Mouse (Mus musculus) MEL (cell line): ENCODE results near the gene Kcnk7. TPM values are rescaled to one million over a fixed set of nuclear protein-coding genes. Genes with fewer than 3 reads are reported as not detected.

Source experiments
- DNase-seq: peaks from one replicate; pipeline ENCODE4 v3.0.0; 2011; ENCODE audit warnings: low read depth, low spot score
- H3K27ac ChIP-seq: 2 replicates; pipeline ENCODE4 v1.5.1; 2012; ENCODE audit warnings: low read depth, mild to moderate bottlenecking, control low read depth, low read length, moderate library complexity; ENCODE audit not compliant: control insufficient read depth
- H3K27me3 ChIP-seq, 2 experiments: fragments of 150-350 bp in 1 of 2; sonication (generic) in 1 of 2; 2 replicates each; pipeline ENCODE4 v1.6.1; 2012; ENCODE audit warnings: low read length in 2 of 2, mild to moderate bottlenecking in 2 of 2, improper control_type of control experiment in 1 of 2, moderate library complexity in 1 of 2; ENCODE audit not compliant: insufficient read depth in 2 of 2, control insufficient read depth in 1 of 2
- H3K36me3 ChIP-seq, 2 experiments: 2 replicates each; pipeline ENCODE4 v1.6.1; 2012 to 2014; ENCODE audit warnings: low read length in 2 of 2, improper control_type of control experiment in 1 of 2, inconsistent platforms in 1 of 2, mild to moderate bottlenecking in 1 of 2; ENCODE audit not compliant: insufficient read depth in 2 of 2, control insufficient read depth in 1 of 2
- H3K4me1 ChIP-seq, 2 experiments: fragments of 150-350 bp in 1 of 2; sonication (generic) in 1 of 2; 2 replicates each; pipeline ENCODE4 v1.6.1; 2012; ENCODE audit warnings: low read length in 2 of 2, improper control_type of control experiment in 1 of 2, mild to moderate bottlenecking in 1 of 2; ENCODE audit not compliant: insufficient read depth in 2 of 2, control insufficient read depth in 1 of 2
- H3K4me3 ChIP-seq, 2 experiments: fragments of 150-350 bp in 1 of 2; sonication (generic) in 1 of 2; 2 replicates each; pipeline ENCODE4 v1.5.1; 2012; ENCODE audit warnings: low read depth in 2 of 2, low read length in 2 of 2, mild to moderate bottlenecking in 2 of 2, moderate library complexity in 2 of 2, control low read depth in 1 of 2, improper control_type of control experiment in 1 of 2; ENCODE audit not compliant: control insufficient read depth in 1 of 2, insufficient read depth in 1 of 2
- H3K79me2 ChIP-seq: 2 replicates; pipeline ENCODE4 v1.6.1; 2012; ENCODE audit warnings: mild to moderate bottlenecking, low read length, moderate library complexity; ENCODE audit not compliant: control insufficient read depth, poor library complexity, insufficient read depth
- H3K9ac ChIP-seq: 2 replicates; pipeline ENCODE4 v1.6.1; 2012; ENCODE audit warnings: low read depth, mild to moderate bottlenecking, control low read depth, low read length, moderate library complexity; ENCODE audit not compliant: control insufficient read depth, poor library complexity, severe bottlenecking
- H3K9me3 ChIP-seq: fragments of 150-350 bp; sonication (generic); replicated peaks from 2 replicates; pipeline ENCODE4 v1.6.1; 2012; ENCODE audit warnings: mild to moderate bottlenecking, low read length, improper control_type of control experiment, moderate library complexity; ENCODE audit not compliant: insufficient read depth
- BHLHE40 ChIP-seq: IDR thresholded peaks from 2 replicates; pipeline ENCODE4 v1.6.1; 2012; ENCODE audit warnings: low read depth, mild to moderate bottlenecking, inconsistent platforms, low read length, improper control_type of control experiment, borderline replicate concordance
- CHD2 ChIP-seq: IDR thresholded peaks from 2 replicates; pipeline ENCODE4 v1.6.1; 2011; ENCODE audit warnings: low read length, improper control_type of control experiment
- ELF1 ChIP-seq: IDR thresholded peaks from 2 replicates; pipeline ENCODE4 v1.6.1; 2014; ENCODE audit warnings: low read depth, mild to moderate bottlenecking, inconsistent platforms, low read length, improper control_type of control experiment, moderate library complexity
- EP300 ChIP-seq, 2 experiments: IDR thresholded peaks; 2 replicates each; pipeline ENCODE4 v1.6.1; 2011; ENCODE audit warnings: improper control_type of control experiment in 2 of 2, low read length in 2 of 2, low read depth in 1 of 2, mild to moderate bottlenecking in 1 of 2
- ETS1 ChIP-seq: IDR thresholded peaks from 2 replicates; pipeline ENCODE4 v1.6.1; 2012; ENCODE audit warnings: low read depth, mild to moderate bottlenecking, inconsistent platforms, low read length, improper control_type of control experiment, moderate library complexity
- GATA1 ChIP-seq: IDR thresholded peaks from 2 replicates; pipeline ENCODE4 v1.6.1; 2011; ENCODE audit warnings: low read depth, low read length, improper control_type of control experiment
- HCFC1 ChIP-seq: IDR thresholded peaks from 2 replicates; pipeline ENCODE4 v1.6.1; 2012; ENCODE audit warnings: low read depth, mild to moderate bottlenecking, inconsistent platforms, low read length, improper control_type of control experiment, moderate library complexity
- KAT2A ChIP-seq: conservative IDR thresholded peaks from 2 replicates; pipeline ENCODE4 v1.6.1; 2012; ENCODE audit warnings: low read depth, low read length, improper control_type of control experiment, inconsistent platforms
- MAFK ChIP-seq: IDR thresholded peaks from 2 replicates; pipeline ENCODE4 v1.6.1; 2011; ENCODE audit warnings: low read depth, mild to moderate bottlenecking, low read length, improper control_type of control experiment, borderline replicate concordance
- MAZ ChIP-seq: IDR thresholded peaks from 2 replicates; pipeline ENCODE4 v1.6.1; 2012; ENCODE audit warnings: low read depth, mild to moderate bottlenecking, inconsistent platforms, low read length, improper control_type of control experiment
- MEF2A ChIP-seq: IDR thresholded peaks from 2 replicates; pipeline ENCODE4 v1.6.1; 2014; ENCODE audit warnings: low read depth, mild to moderate bottlenecking, inconsistent platforms, low read length, improper control_type of control experiment; ENCODE audit not compliant: poor library complexity, insufficient replicate concordance, severe bottlenecking; ENCODE audit errors: extremely low read depth
- MXI1 ChIP-seq: IDR thresholded peaks from 2 replicates; pipeline ENCODE4 v1.6.1; 2011; ENCODE audit warnings: mild to moderate bottlenecking, low read depth, low read length, improper control_type of control experiment
- MYC ChIP-seq: IDR thresholded peaks from 2 replicates; pipeline ENCODE4 v1.6.1; 2011; ENCODE audit warnings: low read depth, mild to moderate bottlenecking, low read length, improper control_type of control experiment, moderate library complexity
- NELFE ChIP-seq: IDR thresholded peaks from 2 replicates; pipeline ENCODE4 v1.6.1; 2011; ENCODE audit warnings: low read depth, low read length, improper control_type of control experiment
- NRF1 ChIP-seq: IDR thresholded peaks from 2 replicates; pipeline ENCODE4 v1.6.1; 2014; ENCODE audit warnings: low read depth, mild to moderate bottlenecking, inconsistent platforms, low read length, improper control_type of control experiment, moderate library complexity; ENCODE audit not compliant: poor library complexity, insufficient read depth, severe bottlenecking
- POLR2A ChIP-seq, 2 experiments: IDR thresholded peaks; 2 replicates each; pipeline ENCODE4 v1.6.1; 2011 to 2012; ENCODE audit warnings: low read length in 2 of 2, mild to moderate bottlenecking in 2 of 2, control low read depth in 1 of 2, improper control_type of control experiment in 1 of 2, low read depth in 1 of 2, moderate library complexity in 1 of 2; ENCODE audit not compliant: control insufficient read depth in 1 of 2, insufficient read depth in 1 of 2, poor library complexity in 1 of 2
- POLR2AphosphoS2 ChIP-seq: IDR thresholded peaks from 2 replicates; pipeline ENCODE4 v1.6.1; 2011; ENCODE audit warnings: low read length, improper control_type of control experiment
- RCOR1 ChIP-seq: IDR thresholded peaks from 2 replicates; pipeline ENCODE4 v1.6.1; 2012; ENCODE audit warnings: low read depth, mild to moderate bottlenecking, inconsistent platforms, low read length, improper control_type of control experiment
- SIN3A ChIP-seq: IDR thresholded peaks from 2 replicates; pipeline ENCODE4 v1.6.1; 2012; ENCODE audit warnings: low read length, improper control_type of control experiment, inconsistent platforms
- TBP ChIP-seq: IDR thresholded peaks from 2 replicates; pipeline ENCODE4 v1.8.0; 2011; ENCODE audit warnings: low read depth, low read length, improper control_type of control experiment
- TCF12 ChIP-seq: IDR thresholded peaks from 2 replicates; pipeline ENCODE4 v1.6.1; 2014; ENCODE audit warnings: low read depth, mild to moderate bottlenecking, inconsistent platforms, low read length, improper control_type of control experiment, moderate library complexity
- UBTF ChIP-seq: IDR thresholded peaks from 2 replicates; pipeline ENCODE4 v1.6.1; 2012; ENCODE audit warnings: low read depth, mild to moderate bottlenecking, inconsistent platforms, low read length, improper control_type of control experiment, moderate library complexity, borderline replicate concordance; ENCODE audit not compliant: insufficient read depth
- USF1 ChIP-seq: IDR thresholded peaks from 2 replicates; pipeline ENCODE4 v1.6.1; 2014; ENCODE audit warnings: low read depth, mild to moderate bottlenecking, inconsistent platforms, low read length, improper control_type of control experiment, moderate library complexity
- ZC3H11A ChIP-seq: IDR thresholded peaks from 2 replicates; pipeline ENCODE4 v1.6.1; 2012; ENCODE audit warnings: low read depth, mild to moderate bottlenecking, inconsistent platforms, low read length, improper control_type of control experiment
- ZMIZ1 ChIP-seq: IDR thresholded peaks from 2 replicates; pipeline ENCODE4 v1.6.1; 2012; ENCODE audit warnings: low read depth, mild to moderate bottlenecking, inconsistent platforms, low read length, improper control_type of control experiment, moderate library complexity
- ZNF384 ChIP-seq: IDR thresholded peaks from 2 replicates; pipeline ENCODE4 v1.6.1; 2012; ENCODE audit warnings: low read depth, mild to moderate bottlenecking, inconsistent platforms, low read length, improper control_type of control experiment
- polyA plus RNA-seq, 2 experiments: library from polyadenylated mRNA; stranded (reverse) in 1 of 2; unstranded in 1 of 2; fragments of >175 nt in 1 of 2; fragments of >200 nt in 1 of 2; gene quantifications; 2 replicates each; pipeline versions ENCODE4 v1.2.1 to v1.2.4; 2012; ENCODE audit warnings: low replicate concordance in 2 of 2, low read depth in 1 of 2; ENCODE audit not compliant: insufficient read length in 2 of 2, insufficient read depth in 1 of 2, missing spikeins in 1 of 2
- total RNA-seq: library from RNA; depleted of rRNA; stranded (reverse); fragments of 300-350 nt; gene quantifications from 2 replicates; pipeline ENCODE4 v1.2.3, GENCODE M21; 2012

Gene Kcnk7
- total and polyA plus RNA-seq, 3 experiments: 0.23 to 0.60 TPM; not detected in 1

DNA sequence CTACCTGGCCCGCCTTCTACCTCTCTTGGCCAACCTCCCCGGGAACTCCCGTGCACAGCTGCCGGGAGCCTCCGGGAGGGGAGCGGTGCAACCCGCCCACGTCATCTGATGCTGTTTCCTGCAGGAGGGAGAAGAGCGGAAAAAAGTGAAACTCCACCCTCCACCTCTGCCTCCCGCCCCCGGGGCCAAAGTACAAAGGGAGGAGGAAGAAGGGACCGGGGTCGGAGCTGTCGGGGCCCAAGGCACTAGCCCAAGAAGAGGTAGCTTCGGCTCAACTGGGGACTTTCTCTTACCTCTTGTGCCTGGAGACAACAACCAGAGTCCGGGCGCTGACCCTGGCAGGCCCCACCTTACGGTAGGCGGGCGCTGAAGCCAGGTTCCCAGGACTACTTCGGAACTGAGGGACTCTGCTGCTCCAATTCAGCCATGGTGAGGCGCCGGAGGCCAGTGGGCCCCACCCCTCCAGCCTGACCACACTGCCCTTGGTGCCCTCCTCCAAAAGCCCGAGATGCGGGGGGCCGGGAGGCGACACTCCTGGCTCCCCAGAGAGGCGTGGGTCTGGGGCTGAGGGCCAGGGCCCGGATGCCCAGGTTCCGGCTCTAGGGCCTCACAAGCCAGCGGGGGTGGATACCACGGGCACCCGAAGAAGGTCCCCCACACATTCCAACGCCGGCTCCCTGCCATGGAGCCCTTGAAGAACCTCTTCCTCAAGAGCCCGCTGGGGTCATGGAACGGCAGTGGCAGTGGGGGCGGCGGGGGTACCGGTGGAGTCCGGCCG, 14.4 kb upstream of the Kcnk7 start:
- Histone ChIP-seq H3K79me2 (peaks cover 44% of the 10 kb centered on the region), H3K27ac (peak overlapping the region; percentile 94), H3K9ac (peak overlapping the region; percentile 91), H3K4me1 (peaks cover 2 to 24% of the 10 kb centered on the region in 2 experiments; a peak in 3 of 4 replicates), H3K9me3 (no peaks in the 10 kb centered on the region), H3K4me3 (peak overlapping the region; percentile 89 to 99), H3K27me3 (no peaks in the 10 kb centered on the region), H3K36me3 (peaks cover 0 to 9% of the 10 kb centered on the region in 2 experiments; a peak in 2 of 4 replicates)
- peak; percentile 94 for DNase-seq
- TF ChIP-seq ETS1: peak; percentile 84
- TF ChIP-seq TBP: peak; percentile 45; the same call in 1 of the 2 replicates
- peak; percentile 85 for TF ChIP-seq HCFC1
- no peak for TF ChIP-seq EP300 (IDR thresholded peaks at IDR 0.05; ENCODE audit: low read depth in 1 of 2, low read length in 2 of 2)
- peak; percentile 67 for TF ChIP-seq MXI1
- TF ChIP-seq RCOR1: no peak
- peak; percentile 75 for TF ChIP-seq SIN3A
- peak; percentile 47 for TF ChIP-seq TCF12
- TF ChIP-seq ZNF384: 0 out of 2 replicates have a peak, but pooled peaks have one; percentile 33
- no peak for TF ChIP-seq GATA1
- TF ChIP-seq BHLHE40: peak; percentile 85
- TF ChIP-seq MEF2A: no peak
- no peak for TF ChIP-seq CHD2
- TF ChIP-seq MYC: no peak
- peak; percentile 93; the same call in 1 of the 2 replicates for TF ChIP-seq MAZ
- no peak for TF ChIP-seq MAFK
- TF ChIP-seq ZMIZ1: peak; percentile 54; the same call in 1 of the 2 replicates
- TF ChIP-seq UBTF: 0 out of 2 replicates have a peak, but pooled peaks have one; percentile 30
- TF ChIP-seq POLR2AphosphoS2: no peak
- TF ChIP-seq KAT2A: no peak
- peak; percentile 65 for TF ChIP-seq NELFE
- no peak for TF ChIP-seq ZC3H11A
- TF ChIP-seq NRF1: peak; percentile 43; the same call in 1 of the 2 replicates
- TF ChIP-seq POLR2A (IDR thresholded peaks at IDR 0.05; ENCODE audit: control insufficient read depth in 1 of 2, insufficient read depth in 1 of 2, low read depth in 1 of 2, low read length in 2 of 2, poor library complexity in 1 of 2): peak in 1 of 2 experiments; percentile 80; a peak in 2 of 4 replicates
- TF ChIP-seq ELF1: peak; percentile 79
- 0 out of 2 replicates have a peak, but pooled peaks have one; percentile 43 for TF ChIP-seq USF1
